Mouse (Mus musculus): ENCODE measurements around the gene 9130213A22Rik. TPM values are rescaled to one million over a fixed set of nuclear protein-coding genes. Genes with fewer than 3 reads are reported as not detected.

9130213A22Rik gene
- total and polyA plus RNA-seq, 2 experiments from 2014 or later: 0.62 to 0.69 TPM

DNA sequence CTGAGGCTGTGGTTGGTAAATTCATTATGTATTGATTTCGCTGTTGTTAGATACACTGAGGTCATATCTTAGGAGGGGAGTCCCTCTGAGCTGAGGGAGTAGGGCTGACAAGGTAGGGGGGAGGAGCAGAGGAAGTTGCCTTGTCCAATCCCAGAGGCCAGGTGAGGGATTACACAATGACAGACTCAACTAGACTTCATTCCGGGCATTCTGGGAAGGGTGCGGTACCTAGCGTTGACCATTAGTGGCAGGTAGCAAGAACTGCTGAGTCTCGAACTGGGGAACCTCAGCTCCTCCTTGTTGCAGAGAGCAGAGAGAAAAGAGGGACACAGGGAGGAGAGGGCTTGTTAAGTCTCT is 11.2 kb upstream of the 9130213A22Rik start:
- Histone ChIP-seq H3K27ac (ENCODE audit: low read depth, low read length) (peak overlapping the region; percentile 50), H3K4me1 (ENCODE audit: insufficient read depth) (no peaks in the 10 kb centered on the region), H3K27me3 (ENCODE audit: insufficient read depth, low read length) (no peaks in the 10 kb centered on the region), H3K4me2 (ENCODE audit: low read depth) (peak overlapping the region; percentile 63), H3K9me3 (ENCODE audit: low read length) (no peaks in the 10 kb centered on the region), H3K9ac (peak overlapping the region; percentile 56), H3K4me3 (ENCODE audit: low read depth, low read length) (peak overlapping the region; percentile 47), H3K36me3 (ENCODE audit: insufficient read depth) (no peaks in the 10 kb centered on the region)
- DNase-seq (no peak), ATAC-seq (peak; percentile 55)
- TF ChIP-seq CTCF (IDR thresholded peaks at IDR 0.05; ENCODE audit: low read depth): no peak
- WGBS: 27% methylated on average over 5 of the region's 5 CpGs

- Histone ChIP-seq H3K27ac (ENCODE audit: low read depth, low read length) (no peak overlapping the region), H3K9me3 (ENCODE audit: low read length) (no peaks in the 10 kb centered on the region), H3K9ac (no peak overlapping the region), H3K4me3 (ENCODE audit: low read depth, low read length) (no peak overlapping the region), H3K27me3 (ENCODE audit: insufficient read depth, low read length) (no peaks in the 10 kb centered on the region), H3K36me3 (ENCODE audit: insufficient read depth) (no peaks in the 10 kb centered on the region), H3K4me1 (ENCODE audit: insufficient read depth) (no peaks in the 10 kb centered on the region; the same call in 1 of the 2 replicates), H3K4me2 (ENCODE audit: low read depth) (no peak overlapping the region)
- DNase-seq: no peak
- 72% methylated on average over 8 of the region's 8 CpGs for WGBS
- TF ChIP-seq CTCF (IDR thresholded peaks at IDR 0.05; ENCODE audit: low read depth): no peak
- ATAC-seq: no peak
Measured at GRCm38 (mm10) chr11:69128426-69129122, 6.2 kb upstream of the 9130213A22Rik start.

DNA sequence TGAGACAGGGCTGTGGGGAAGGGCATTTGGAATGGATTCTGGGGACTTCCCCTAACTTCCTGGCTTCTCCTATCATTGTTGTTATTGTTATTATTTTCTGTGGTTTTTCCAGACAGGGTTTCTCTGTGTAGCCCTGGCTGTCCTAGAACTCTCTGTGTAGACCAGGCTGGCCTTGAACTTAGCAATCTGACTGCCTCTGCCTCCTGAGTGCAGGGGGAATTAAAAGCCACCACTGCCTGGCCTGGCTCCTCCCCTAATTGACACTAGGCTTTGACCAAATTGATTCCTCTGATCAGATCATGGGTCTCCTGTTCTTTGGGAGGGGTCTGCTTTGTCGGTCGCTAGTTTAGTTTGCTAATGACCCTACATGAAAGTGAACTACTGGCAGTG is 4.3 kb upstream of the 9130213A22Rik start:
- Histone ChIP-seq H3K4me1 (ENCODE audit: insufficient read depth) (no peaks in the 10 kb centered on the region; the same call in 1 of the 2 replicates), H3K27ac (ENCODE audit: low read depth, low read length) (no peak overlapping the region), H3K27me3 (ENCODE audit: insufficient read depth, low read length) (no peaks in the 10 kb centered on the region), H3K9me3 (ENCODE audit: low read length) (no peaks in the 10 kb centered on the region), H3K36me3 (ENCODE audit: insufficient read depth) (no peaks in the 10 kb centered on the region), H3K9ac (peak overlapping the region; percentile 59; the same call in 1 of the 2 replicates), H3K4me2 (ENCODE audit: low read depth) (peak overlapping the region; percentile 62), H3K4me3 (ENCODE audit: low read depth, low read length) (peak overlapping the region; percentile 56)
- DNase-seq (no peak), ATAC-seq (no peak)
- 48% methylated on average over 2 of the region's 2 CpGs for WGBS
- no peak for TF ChIP-seq CTCF (IDR thresholded peaks at IDR 0.05; ENCODE audit: low read depth)

DNA sequence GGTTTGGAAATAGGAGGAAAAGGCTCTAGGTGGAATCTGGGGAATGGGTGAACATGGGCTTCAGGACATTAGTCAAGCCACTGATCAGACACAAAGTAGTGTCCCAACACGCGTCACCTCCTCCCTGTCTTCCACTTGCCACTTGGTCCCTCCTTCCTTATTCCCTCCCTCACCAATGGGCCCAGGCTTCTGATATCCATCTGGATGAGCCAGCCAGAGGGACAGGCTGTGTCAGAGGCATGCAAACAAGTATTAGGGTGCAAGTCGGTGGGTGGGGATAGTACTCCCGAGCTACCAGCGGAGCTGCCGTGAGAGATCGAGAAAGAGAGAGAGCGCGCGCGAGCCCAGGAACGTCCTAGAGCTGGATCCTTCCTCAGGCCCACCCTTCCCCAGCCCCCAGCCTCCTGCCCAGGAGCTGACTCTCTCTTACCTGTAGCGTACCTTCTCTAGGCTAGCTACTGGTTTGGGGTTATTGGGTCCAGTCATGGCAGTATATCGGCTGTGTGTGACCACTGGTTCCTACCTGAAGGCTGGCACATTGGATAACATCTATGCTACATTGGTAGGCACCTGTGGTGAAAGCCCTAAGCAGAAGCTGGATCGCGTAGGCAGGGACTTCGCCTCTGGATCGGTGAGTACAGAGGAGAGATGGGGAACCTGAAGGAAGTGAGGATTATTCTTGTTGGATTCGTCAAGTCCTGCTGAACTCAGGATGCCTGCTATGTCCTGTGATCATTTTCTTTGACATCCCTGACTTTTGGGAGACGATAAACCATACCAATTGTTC is 3.7 kb upstream of the 9130213A22Rik start:
- Histone ChIP-seq H3K36me3 (ENCODE audit: insufficient read depth) (no peaks in the 10 kb centered on the region), H3K4me2 (ENCODE audit: low read depth) (peak overlapping the region; percentile 62), H3K9me3 (ENCODE audit: low read length) (no peaks in the 10 kb centered on the region), H3K4me3 (ENCODE audit: low read depth, low read length) (peak overlapping the region; percentile 56), H3K27ac (ENCODE audit: low read depth, low read length) (peak overlapping the region; percentile 85), H3K27me3 (ENCODE audit: insufficient read depth, low read length) (no peaks in the 10 kb centered on the region), H3K4me1 (ENCODE audit: insufficient read depth) (no peaks in the 10 kb centered on the region; the same call in 1 of the 2 replicates), H3K9ac (peak overlapping the region; percentile 59)
- 0 out of 2 replicates have a peak, but pooled peaks have one; percentile 2 for TF ChIP-seq CTCF (IDR thresholded peaks at IDR 0.05; ENCODE audit: low read depth)
- DNase-seq (peak; percentile 55), ATAC-seq (no peak)
- 11% methylated on average over 20 of the region's 20 CpGs for WGBS

GRCm38 (mm10) chr11:69125852-69125918 is 3.3 kb upstream of the 9130213A22Rik start, which contains the start of gene Aloxe3:
Aloxe3 (plus strand) TSS chr11:69125896.
- Histone ChIP-seq H3K4me2 (ENCODE audit: low read depth) (peak within 1 kb of the TSS; percentile 62), H3K9ac (peak within 1 kb of the TSS; percentile 59), H3K27ac (ENCODE audit: low read depth, low read length) (peak within 1 kb of the TSS; percentile 85), H3K4me3 (ENCODE audit: low read depth, low read length) (peak within 1 kb of the TSS; percentile 56), H3K4me1 (ENCODE audit: insufficient read depth) (peaks cover 3% of the 10 kb centered on the region), H3K27me3 (ENCODE audit: insufficient read depth, low read length) (no peaks in the 10 kb centered on the region), H3K9me3 (ENCODE audit: low read length) (no peaks in the 10 kb centered on the region), H3K36me3 (ENCODE audit: insufficient read depth) (no peaks in the 10 kb centered on the region)
- DNase-seq (no peak), ATAC-seq (no peak)
- 0% methylated on average over 3 of the region's 3 CpGs for WGBS
- no peak for TF ChIP-seq CTCF (IDR thresholded peaks at IDR 0.05; ENCODE audit: low read depth)

GRCm38 (mm10) chr11:69125041-69125851 is 2.9 kb upstream of the 9130213A22Rik start:
- H3K9ac ChIP-seq: peak overlapping the region; percentile 59
- WGBS: 1% methylated on average over 24 of the region's 24 CpGs
- H3K4me1 ChIP-seq (ENCODE audit: insufficient read depth): peaks cover 8% of the 10 kb centered on the region
- H3K27ac ChIP-seq (ENCODE audit: low read depth, low read length): peak overlapping the region; percentile 85
- no peaks in the 10 kb centered on the region for H3K27me3 ChIP-seq (ENCODE audit: insufficient read depth, low read length)
- peak; percentile 55 for TF ChIP-seq CTCF (IDR thresholded peaks at IDR 0.05; ENCODE audit: low read depth)
- H3K9me3 ChIP-seq (ENCODE audit: low read length): no peaks in the 10 kb centered on the region
- no peaks in the 10 kb centered on the region for H3K36me3 ChIP-seq (ENCODE audit: insufficient read depth)
- ATAC-seq (peak; percentile 50), DNase-seq (peak; percentile 95)
- H3K4me2 ChIP-seq (ENCODE audit: low read depth): peak overlapping the region; percentile 62
- H3K4me3 ChIP-seq (ENCODE audit: low read depth, low read length): peak overlapping the region; percentile 56

- peak overlapping the region; percentile 96 for H3K4me2 ChIP-seq (ENCODE audit: low read depth)
Measured at GRCm38 (mm10) chr11:69124498-69124847, 2.1 kb upstream of the 9130213A22Rik start.

More at GRCm38 (mm10) chr11:69124498-69124847, 2.1 kb upstream of the 9130213A22Rik start:
- Histone ChIP-seq H3K4me3 (ENCODE audit: low read depth, low read length) (peak overlapping the region; percentile 85), H3K36me3 (ENCODE audit: insufficient read depth) (no peaks in the 10 kb centered on the region), H3K9me3 (ENCODE audit: low read length) (no peaks in the 10 kb centered on the region), H3K4me1 (ENCODE audit: insufficient read depth) (peaks cover 13% of the 10 kb centered on the region), H3K9ac (no peak overlapping the region), H3K27me3 (ENCODE audit: insufficient read depth, low read length) (no peaks in the 10 kb centered on the region), H3K27ac (ENCODE audit: low read depth, low read length) (peak overlapping the region; percentile 88; the same call in 1 of the 2 replicates)
- under 1% methylated on average over 3 of the region's 3 CpGs for WGBS
- peak; percentile 89 for DNase-seq
- no peak for TF ChIP-seq CTCF (IDR thresholded peaks at IDR 0.05; ENCODE audit: low read depth)
- ATAC-seq: peak; percentile 47; the same call in 1 of the 2 replicates
